Mouse (Mus musculus) layer of hippocampus, postnatal 14 days (tissue): ENCODE results near the gene Fbxo2. TPM values are rescaled to one million over a fixed set of nuclear protein-coding genes. Genes with fewer than 3 reads are reported as not detected.
"Not testable (repeated sequence)": the region's sequence is repeated elsewhere in the genome, so short reads cannot be mapped to it uniquely, and the experiment has no call there.

Source experiments
- DNase-seq, 2 experiments: peaks; one replicate each; pipeline ENCODE4 v3.0.0; 2021 to 2022; ENCODE audit warnings: low spot score in 2 of 2, mixed read lengths in 1 of 2
- long read RNA-seq, 2 experiments: library from polyadenylated mRNA; stranded (forward); transcript quantifications; one replicate each; pipeline ENCODE4 v2.0.0; 2021
- total RNA-seq, 2 experiments: library from RNA; stranded (reverse); gene quantifications; 2 replicates each; pipeline ENCODE4 v1.2.3; 2021

The Fbxo2 gene
- total RNA-seq: 10 to 100 TPM; 65.2 to 72.1 TPM
- long read RNA-seq, experiment 1, transcript Fbxo2-201 (6 exons, 1,288 nt): major isoform, 63 of 75 reads
- long read RNA-seq, experiment 1, partial matches to known transcripts: 9 of 75 reads
- long read RNA-seq, experiment 1, other reads (novel, unspliced or antisense): 3 of 75 reads
- long read RNA-seq, experiment 2, transcript Fbxo2-201 (6 exons, 1,288 nt): major isoform, 93 of 115 reads
- long read RNA-seq, experiment 2, partial matches to known transcripts: 16 of 115 reads
- long read RNA-seq, experiment 2, other reads (novel, unspliced or antisense): 6 of 115 reads

DNA sequence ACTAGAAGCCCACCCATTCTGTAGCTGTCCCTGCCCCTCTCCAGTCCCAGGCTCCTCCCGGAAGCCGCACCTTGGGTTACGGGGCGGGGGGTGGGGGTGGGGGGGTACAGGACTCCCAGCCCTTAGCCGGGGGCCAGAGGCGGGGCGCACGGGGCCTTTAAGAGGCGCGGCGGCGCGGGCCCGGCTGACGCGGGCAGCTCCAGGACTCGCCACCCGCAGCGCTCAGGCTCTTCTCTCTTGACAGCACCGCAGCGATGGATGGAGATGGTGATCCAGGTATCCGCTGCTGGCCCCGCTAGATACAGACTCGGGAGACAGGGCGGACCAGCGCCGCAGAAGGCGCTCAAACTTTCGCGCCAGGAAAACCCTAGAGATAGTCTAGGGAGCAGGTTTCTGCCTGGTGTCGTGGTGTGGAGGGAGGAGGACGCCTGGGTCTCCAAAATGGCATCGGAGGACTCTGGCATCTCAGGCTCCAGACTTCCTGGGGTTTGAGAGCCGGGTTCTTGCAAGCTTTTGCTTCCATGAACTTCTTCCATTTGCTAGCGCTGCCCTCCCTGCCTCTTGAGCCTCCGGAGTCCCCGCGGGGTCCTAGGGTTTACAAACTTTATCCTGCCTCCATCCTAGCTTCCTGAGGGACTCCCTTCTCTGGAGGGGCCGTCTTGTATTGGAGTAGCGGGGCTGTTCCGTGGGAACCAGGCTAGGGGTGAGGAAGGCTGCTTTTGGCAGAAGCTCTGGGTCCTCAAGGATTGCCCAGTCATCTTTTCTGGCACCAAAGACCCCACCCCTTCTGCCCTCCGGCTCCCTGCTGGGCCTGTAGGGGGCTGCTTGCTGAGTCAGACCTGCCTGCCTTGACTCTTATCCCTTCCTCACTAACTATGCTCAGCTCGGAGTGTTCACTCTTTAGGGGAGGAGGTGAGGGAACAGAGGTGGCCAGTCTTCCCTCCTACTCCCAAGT lies at the start of gene Fbxo2, which contains the start of gene Fbxo44:
Gene Fbxo2 (plus strand): TSS at position 186 of the 955 bp plus-strand sequence.
Gene Fbxo44 (minus strand): TSS at position 47 of the 955 bp plus-strand sequence.
- peak in 1 of 2 experiments; percentile 40 for DNase-seq

DNA sequence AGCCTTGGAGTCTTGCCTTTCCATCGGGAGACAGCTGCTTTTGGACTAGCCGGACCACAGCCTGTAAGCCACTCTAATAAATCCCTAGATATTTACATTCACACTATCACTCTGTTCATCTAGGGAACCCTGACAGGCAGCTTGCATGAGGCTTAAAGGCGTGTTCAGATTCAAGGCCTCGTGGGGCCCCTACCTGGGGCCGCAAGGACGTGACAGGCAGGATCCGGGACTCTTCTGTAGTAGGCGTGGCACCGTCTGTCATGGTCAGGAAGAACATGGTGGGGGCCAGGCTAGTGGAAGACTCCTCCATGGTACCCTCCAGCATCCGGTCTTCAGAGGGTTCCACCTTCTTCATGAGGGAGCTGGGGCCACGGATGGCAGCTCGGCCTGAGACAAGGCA lies 47.9 kb upstream of the Fbxo2 start:
- DNase-seq: no peak

DNA sequence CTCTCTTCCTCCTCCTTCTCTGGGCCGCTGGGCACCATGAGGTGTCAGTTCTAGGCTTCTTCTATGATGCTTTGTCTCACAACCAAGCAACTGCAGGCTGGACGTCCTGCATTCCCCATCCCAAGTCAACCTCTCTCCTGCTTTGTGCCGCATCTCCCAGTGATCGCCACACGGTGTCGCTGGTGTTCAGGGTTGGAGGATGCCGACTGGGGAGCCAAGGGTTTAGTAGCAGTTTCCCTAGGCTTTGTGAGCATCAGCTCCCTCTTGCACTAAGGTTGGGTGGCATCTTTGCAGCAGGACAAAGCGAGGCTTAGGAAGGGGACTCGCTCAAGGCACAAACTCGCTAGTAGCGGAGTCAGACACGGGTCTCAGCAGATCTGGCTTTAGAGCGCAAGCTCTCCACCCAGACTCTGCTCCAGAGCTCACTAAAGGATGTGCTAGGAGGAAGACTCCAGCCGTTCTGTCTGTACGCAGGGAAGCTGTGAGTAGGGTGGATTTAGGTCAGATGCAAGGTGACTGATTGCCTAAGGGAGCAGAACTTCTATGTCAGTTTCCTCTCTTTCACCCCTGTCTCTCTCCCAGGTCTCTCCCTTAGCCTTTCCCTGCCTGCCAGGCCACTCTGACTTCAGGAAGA lies 45.5 kb upstream of the Fbxo2 start:
- peak; percentile 84 to 87 for DNase-seq

DNA sequence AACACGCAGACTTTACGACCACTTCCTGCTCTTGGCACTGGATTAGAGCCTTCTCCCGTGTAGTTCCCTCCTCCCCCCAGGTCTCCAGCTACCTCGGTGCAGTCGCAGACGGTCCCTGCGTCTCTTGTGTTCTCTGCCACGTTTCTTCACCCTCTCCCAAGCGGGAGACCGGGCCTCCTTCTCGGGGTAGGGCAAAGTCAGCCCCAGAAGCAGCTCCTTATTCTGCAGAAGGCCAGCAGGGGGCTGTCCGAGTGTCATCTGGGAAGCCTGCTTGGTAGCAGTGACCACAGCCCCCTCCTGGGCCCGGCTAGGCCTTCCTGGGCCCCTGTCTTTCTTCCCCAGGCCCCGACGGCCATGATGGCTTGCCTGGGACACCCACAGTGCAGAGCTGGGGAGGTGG lies 45.0 kb upstream of the Fbxo2 start:
- DNase-seq: no peak

DNA sequence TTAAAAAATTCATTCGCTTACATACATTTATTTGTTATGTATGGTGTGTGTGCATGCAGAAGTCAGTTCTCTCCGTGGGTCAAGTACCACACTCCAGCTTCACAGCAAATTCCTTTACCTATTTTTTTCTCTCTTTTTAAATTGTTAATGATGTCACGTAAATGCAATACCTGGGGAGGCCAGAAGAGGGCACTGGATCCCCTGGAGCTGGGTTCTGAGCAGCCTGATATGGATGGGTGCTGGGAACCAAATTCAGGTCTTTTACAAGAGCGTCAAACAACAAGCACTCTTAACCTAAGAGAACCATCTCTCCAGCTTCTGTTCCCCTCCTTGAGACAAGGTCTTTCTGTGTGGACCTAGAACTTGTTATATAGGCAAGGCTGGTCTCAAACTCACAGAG lies 43.8 kb upstream of the Fbxo2 start:
- DNase-seq: no peak

DNA sequence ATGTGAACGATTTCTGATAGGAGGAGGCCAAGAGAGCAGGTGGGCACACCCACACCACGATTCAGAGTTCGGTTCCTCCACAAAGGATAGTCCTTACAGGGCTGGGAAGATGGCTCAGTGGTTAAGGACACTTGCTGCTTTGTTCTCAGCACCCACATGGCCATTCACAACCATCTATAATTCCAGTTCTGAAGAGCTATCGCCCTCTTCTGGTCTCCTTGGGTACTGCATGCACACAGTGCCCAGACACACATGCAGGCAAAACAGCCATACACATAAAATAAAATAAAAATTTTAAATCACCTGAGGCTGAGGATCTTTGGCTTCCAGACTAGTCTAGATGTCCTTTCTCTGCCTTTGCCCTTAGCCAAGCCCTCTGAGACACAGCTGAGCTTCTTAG lies 43.0 kb upstream of the Fbxo2 start:
- no peak for DNase-seq

DNA sequence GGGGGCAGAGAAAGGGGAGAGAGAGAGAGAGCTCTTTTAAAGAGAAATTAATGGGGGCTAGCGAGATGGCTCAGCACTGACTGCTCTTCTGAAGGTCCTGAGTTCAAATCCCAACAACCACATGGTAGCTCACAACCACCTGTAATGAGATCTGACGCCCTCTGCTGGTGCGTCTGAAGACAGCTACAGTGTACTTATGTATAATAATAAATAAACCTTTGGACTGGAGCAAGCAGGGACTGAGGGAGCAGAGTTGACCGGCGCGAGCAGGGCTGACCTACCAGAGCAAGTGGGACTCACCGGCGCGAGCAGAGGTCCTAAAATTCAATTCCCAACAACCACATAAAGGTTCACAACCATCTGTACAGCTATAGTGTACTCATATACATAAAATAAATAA lies 40.8 kb upstream of the Fbxo2 start:
- not testable (repeated sequence) for DNase-seq

DNA sequence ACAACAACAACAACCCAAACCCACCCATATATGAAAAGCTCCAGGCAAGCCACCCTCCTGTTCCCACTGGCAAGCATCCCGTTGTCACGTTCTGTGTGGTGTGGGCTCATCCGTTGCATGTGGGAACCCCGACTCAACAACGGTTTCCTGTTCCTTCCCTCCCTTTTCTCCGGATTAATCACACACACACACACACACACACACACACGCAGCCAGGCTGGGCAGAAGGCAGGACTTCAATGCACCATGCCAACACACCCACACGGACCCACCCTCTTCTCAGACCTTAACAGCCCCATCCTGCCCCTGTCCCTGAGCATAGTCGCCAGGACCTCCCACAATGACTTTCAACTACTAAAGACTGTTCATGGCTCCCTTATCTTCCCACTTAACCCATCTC lies 39.9 kb upstream of the Fbxo2 start:
- DNase-seq: no peak

DNA sequence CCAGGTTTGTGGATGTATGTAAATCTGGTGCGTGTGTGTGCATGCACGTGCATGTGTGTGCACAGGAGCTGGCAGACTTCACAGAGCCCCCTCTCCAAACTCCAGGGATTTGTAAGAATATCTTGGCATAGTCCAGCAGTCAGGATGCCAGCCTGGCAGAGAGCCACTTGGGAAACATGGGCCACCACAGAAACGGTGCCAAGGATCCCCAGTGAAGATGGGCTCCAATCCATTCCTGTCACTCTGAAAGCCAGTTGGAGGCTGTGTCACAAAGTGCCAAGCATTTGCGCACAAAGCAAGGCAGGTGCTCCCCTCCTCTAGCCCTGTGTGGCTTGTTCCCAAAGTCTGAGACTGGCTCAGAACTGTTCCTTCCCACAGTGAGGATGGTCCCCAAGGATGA lies 39.1 kb upstream of the Fbxo2 start:
- peak; percentile 91 to 96 for DNase-seq

DNA sequence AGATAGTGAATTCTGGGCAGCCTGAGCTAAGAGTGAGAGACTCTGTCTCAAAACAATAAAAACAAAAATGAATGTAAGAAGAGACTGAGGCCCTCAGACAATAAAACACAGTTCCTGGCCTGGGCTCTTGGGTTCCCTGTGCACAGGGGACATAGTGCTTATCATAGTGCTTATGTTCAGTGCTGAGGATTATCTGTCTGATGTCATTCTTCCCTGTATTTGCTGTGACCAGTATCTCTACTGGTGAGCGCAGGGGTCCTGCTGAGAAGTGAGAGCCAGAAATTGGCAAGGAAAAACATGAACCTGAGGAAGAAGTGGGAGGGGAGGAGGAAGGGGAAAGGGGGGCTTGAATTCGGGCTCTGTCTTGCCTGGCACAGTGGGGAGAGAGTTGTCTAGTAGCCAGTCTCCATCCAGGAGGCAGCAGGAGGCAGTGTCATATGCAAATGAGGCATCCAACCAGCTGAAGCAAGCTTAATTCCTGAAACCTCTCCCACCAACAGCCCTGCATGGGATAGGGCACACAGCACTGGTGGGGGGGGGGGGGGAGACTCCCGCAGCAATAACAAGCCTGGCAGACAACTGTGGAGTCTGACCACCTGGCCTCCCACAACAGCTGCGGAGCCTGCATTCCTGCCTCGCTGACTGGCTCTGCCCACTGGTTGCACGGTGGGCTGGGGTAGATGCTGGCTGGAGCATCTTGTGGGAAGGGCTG lies 38.3 kb upstream of the Fbxo2 start:
- no peak for DNase-seq

DNA sequence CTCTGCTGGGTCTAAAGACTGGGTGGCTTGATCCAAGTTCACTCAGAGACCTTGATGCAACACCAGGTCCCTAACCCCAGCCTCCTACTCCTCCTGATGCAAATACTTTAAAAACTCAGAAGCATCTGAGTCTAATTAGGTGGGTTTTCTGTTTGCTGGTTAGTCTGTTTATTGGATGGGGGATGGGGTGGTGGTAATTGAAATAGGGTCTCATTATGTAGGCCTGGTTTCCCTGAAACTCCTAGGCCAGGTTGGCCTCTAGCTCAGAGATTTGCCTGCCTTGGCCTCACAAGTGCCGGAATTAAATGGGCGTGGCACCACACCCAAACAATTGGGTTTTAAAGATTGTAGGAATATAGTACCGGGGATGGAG lies 37.7 kb upstream of the Fbxo2 start:
- no peak for DNase-seq

DNA sequence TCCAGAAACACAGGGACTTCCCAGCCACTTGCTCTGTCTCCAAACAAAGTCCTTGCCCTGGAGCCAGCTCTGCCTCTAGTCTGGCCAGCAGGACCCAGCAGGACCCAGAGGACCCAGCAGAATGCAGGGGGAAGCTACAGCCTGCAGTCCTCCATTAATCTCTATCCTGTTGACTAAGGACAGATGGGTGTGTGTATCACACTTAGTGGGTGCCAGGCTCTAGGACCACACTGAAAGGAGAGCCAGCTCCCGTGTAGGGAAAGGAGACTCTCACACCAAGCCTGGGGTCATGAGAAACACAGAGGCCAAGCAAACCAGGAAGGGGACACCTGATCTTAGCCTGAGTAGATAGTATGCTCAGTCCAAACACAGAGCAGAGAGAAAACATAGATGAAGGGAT lies 32.2 kb upstream of the Fbxo2 start:
- DNase-seq: no peak

DNA sequence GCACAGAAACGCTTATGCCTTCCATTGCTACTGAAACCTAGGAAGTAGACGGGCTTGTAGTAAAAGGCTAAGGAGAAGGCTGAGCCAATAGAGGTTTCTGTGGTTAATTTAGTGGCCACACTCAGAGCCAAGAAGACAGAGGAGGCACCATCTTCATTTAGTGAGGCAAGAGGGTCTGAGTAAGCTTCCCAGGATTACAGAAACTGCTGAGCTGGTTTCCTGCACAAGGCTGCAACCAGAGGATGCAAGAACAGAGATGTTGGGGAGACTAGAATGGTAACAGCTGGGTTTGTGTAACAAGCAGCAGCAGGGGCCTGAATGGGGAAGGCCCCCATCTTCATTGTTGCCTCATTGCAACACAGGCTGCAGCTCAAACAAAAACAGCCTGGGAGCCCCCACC lies 31.7 kb upstream of the Fbxo2 start:
- no peak for DNase-seq

DNA sequence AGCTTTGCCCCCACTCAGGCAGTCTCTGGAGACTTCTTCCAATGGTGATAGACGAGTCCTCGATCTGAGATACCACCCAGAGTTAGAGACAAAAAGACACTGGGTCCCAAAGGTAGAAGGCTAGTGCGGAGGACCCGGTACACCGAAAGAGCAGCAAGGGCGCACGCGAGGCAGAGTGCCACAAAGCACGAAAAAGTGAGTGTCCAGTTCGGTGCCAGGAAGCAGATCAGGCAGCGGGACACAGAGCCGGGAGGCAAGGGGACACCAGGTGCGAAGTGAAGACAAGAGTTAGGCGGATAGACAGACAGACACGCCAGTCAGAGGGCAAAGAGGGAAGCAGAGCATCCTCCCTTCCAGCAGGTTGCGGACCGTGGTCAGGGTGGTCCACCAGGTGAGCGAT lies 30.3 kb upstream of the Fbxo2 start, which contains the start of gene Mad2l2:
Gene Mad2l2 (plus strand): TSS at position 252 of the 400 bp plus-strand sequence.
- DNase-seq: no peak

DNA sequence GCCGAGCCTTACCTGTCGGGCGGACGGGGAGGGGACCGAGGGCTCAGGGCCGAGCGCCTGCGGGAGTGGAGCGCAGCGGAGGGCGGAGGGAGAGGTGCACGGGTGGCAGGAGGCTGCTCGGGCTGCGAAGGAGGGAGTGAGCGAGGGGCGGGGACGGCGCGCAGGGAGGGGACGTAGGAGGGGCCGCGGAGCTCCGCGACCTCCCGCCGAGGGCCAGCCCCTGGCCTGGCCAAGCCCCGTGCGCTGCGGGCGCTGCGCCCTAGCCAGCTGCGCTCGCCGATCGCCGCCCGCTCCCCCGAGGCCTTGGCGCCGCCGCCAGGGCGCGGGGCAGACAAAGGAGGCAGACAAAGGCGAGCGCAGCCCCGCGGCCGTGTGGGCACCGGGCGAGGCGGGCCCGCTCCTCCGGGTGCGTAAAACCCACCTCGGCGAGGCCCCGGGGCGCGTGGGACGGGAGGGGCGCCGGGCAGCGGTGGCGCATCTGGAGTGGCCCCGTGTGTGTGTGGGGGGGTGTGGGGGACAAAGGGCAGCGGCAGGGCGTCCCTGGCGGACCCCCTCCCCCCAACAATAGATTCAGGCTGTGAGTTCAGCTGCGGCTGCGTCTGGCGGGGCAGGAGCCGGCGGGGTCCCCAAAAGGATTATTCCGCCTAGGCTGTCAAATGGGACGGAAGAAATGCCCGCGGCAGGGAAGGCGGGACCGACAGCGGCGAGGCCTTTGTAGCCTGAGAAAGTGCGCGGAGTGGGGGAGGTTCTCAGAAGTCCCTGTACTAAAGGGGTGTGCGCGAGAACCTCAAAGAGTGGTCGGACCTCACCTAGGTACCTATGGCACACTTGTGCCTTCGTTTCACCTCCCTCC lies 29.6 kb upstream of the Fbxo2 start, which contains the start of gene Draxin:
Gene Draxin (minus strand): TSS at position 138 of the 853 bp plus-strand sequence.
- no peak for DNase-seq

DNA sequence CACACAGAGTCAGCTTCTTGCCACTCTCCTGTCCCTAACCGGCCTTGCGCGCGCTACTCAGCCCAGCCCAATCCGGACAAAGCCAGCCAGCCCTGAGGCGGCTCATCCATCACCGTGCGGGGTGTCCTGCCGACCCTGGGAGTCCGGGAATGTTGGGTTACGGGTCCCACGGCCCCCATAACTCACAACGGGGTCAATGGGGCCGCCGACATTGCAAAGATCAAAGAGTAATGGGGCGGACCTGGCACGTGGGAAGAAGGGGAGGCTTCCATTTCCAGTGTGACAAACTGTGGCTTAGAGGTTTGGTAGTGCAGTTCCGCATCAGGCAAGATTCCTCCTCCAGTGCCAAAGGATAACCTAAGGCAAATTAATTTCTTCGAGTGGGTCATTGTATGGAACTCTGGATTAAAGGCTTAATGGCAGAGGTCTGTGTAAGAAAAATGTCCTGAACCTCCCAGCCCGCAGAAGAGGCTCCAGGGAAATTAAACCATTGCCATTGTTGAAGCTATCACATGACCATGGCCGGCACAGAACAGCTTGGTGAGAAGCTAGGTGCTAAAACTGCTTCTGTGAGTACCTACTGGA lies 28.8 kb upstream of the Fbxo2 start:
- DNase-seq: no peak

DNA sequence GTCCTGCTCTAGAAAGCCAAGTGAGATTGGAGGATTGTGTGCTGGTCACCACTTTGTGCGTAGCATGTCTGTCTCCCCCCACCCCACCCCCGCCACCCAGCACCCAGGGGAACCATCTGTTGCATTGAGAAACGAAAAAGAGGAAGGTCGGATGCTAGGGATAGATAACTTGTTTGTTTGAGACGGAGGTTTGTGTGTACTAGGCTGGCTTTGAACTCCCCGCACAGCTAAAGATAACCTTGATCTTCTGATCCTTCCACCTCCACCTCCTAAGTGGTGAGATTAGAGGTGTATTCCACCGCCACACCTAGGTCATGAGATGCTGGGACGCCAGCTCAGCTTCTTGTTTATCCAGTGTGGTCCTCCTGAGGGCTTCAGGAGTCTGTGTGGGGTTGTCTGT lies 25.4 kb upstream of the Fbxo2 start:
- DNase-seq: no peak

DNA sequence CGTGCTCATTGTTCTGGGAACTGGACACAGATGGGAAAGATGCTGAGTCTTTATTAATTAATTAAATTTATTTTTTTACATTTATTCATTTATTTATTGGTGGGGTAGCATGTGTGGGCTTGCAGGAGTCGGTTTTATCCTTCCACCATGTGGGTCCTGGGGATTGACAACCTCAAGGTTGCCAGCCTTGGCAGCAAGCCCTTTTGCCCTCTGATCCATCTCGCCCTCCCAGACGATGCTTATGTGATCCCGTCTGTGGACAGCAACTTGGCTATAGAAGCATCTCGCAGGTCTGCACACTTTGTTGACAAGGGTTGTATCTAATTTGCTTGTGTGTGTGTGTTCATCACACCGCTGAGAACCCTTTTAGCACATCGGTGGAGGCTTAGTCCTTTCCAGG lies 22.9 kb upstream of the Fbxo2 start:
- DNase-seq: no peak

DNA sequence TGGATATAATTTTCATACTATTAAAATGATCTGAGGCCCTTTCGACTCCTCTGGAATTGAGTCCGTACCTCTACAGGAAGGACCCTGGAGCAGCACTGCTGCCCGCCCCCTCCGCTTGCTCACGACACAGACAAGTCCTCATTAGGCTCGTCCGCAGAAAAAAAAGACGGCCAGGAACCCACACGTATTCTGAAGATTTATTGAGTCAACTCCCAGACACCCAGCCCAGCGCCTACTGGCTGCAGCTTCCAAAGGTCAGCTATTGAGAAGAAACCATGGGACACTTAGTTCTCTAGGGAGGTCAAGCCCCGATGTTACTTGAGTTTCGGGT lies 20.7 kb upstream of the Fbxo2 start:
- no peak for DNase-seq
